Mouse (Mus musculus): ENCODE data around the gene Fam198b. TPM values are rescaled to one million over a fixed set of nuclear protein-coding genes. Genes with fewer than 3 reads are reported as not detected.

Fam198b gene
- total and polyA plus RNA-seq, 3 experiments = 1.5 to 3.1 TPM; not detected in 1

GRCm38 (mm10) chr3:79887966-79888365 is 3.6 kb downstream of the Fam198b start:
- H3K36me3 ChIP-seq (ENCODE audit: control insufficient read depth in 1 of 2, insufficient read depth in 2 of 2, low read length in 2 of 2) = peaks cover 0 to 9% of the 10 kb centered on the region in 2 experiments; a peak in 2 of 4 replicates
- no peak overlapping the region for H3K4me3 ChIP-seq (ENCODE audit: control insufficient read depth in 1 of 2, insufficient read depth in 1 of 2, low read depth in 2 of 2, low read length in 2 of 2)

GRCm38 (mm10) chr3:79897534-79898370 is 13.4 kb downstream of the Fam198b start:
- no peak overlapping the region for H3K9ac ChIP-seq (ENCODE audit: control insufficient read depth, low read depth, low read length, poor library complexity, severe bottlenecking)
- no peaks in the 10 kb centered on the region for H3K9me3 ChIP-seq (replicated peaks; ENCODE audit: insufficient read depth, low read length)
- no peaks in the 10 kb centered on the region for H3K79me2 ChIP-seq (ENCODE audit: control insufficient read depth, insufficient read depth, low read length, poor library complexity)
- H3K36me3 ChIP-seq (ENCODE audit: control insufficient read depth in 1 of 2, insufficient read depth in 2 of 2, low read length in 2 of 2) = peaks cover 0 to 10% of the 10 kb centered on the region in 2 experiments; a peak in 2 of 4 replicates
- peaks cover 3 to 8% of the 10 kb centered on the region in 2 experiments; a peak in 2 of 4 replicates for H3K4me1 ChIP-seq (ENCODE audit: control insufficient read depth in 1 of 2, insufficient read depth in 2 of 2, low read length in 2 of 2)
- no peak overlapping the region for H3K4me3 ChIP-seq (ENCODE audit: control insufficient read depth in 1 of 2, insufficient read depth in 1 of 2, low read depth in 2 of 2, low read length in 2 of 2)
- DNase-seq (ENCODE audit: low read depth, low spot score) = no peak
- H3K27me3 ChIP-seq (ENCODE audit: control insufficient read depth in 1 of 2, insufficient read depth in 2 of 2, low read length in 2 of 2) = no peaks in the 10 kb centered on the region
- no peak overlapping the region for H3K27ac ChIP-seq (ENCODE audit: control insufficient read depth, low read depth, low read length)
- TF ChIP-seq UBTF (IDR thresholded peaks at IDR 0.05; ENCODE audit: borderline replicate concordance, insufficient read depth, low read depth, low read length) (no peak), MXI1 (IDR thresholded peaks at IDR 0.05; ENCODE audit: low read depth, low read length) (no peak), ELF1 (IDR thresholded peaks at IDR 0.05; ENCODE audit: low read depth, low read length) (no peak), EP300 (IDR thresholded peaks at IDR 0.05; ENCODE audit: low read depth in 1 of 2, low read length in 2 of 2) (no peak), KAT2A (conservative IDR thresholded peaks at IDR 0.05; ENCODE audit: low read depth, low read length) (no peak), CHD2 (IDR thresholded peaks at IDR 0.05; ENCODE audit: low read length) (no peak), TBP (IDR thresholded peaks at IDR 0.05; ENCODE audit: low read depth, low read length) (no peak), E2F4 (IDR thresholded peaks at IDR 0.05; ENCODE audit: borderline replicate concordance, low read depth, low read length) (no peak), SIN3A (IDR thresholded peaks at IDR 0.05; ENCODE audit: low read length) (no peak), MYB (IDR thresholded peaks at IDR 0.05; ENCODE audit: low read depth, low read length) (no peak), HCFC1 (IDR thresholded peaks at IDR 0.05; ENCODE audit: low read depth, low read length) (no peak), ZKSCAN1 (IDR thresholded peaks at IDR 0.05; ENCODE audit: low read depth, low read length) (no peak), BHLHE40 (IDR thresholded peaks at IDR 0.05; ENCODE audit: borderline replicate concordance, low read depth, low read length) (no peak), RAD21 (IDR thresholded peaks at IDR 0.05; ENCODE audit: low read depth, low read length) (no peak)

More at GRCm38 (mm10) chr3:79887966-79888365, 3.6 kb downstream of the Fam198b start:
- Histone ChIP-seq H3K79me2 (ENCODE audit: control insufficient read depth, insufficient read depth, low read length, poor library complexity) (peaks cover 1% of the 10 kb centered on the region; the same call in 1 of the 2 replicates), H3K27ac (ENCODE audit: control insufficient read depth, low read depth, low read length) (no peak overlapping the region), H3K9me3 (replicated peaks; ENCODE audit: insufficient read depth, low read length) (no peaks in the 10 kb centered on the region), H3K27me3 (ENCODE audit: control insufficient read depth in 1 of 2, insufficient read depth in 2 of 2, low read length in 2 of 2) (no peaks in the 10 kb centered on the region), H3K9ac (ENCODE audit: control insufficient read depth, low read depth, low read length, poor library complexity, severe bottlenecking) (no peak overlapping the region), H3K4me1 (ENCODE audit: control insufficient read depth in 1 of 2, insufficient read depth in 2 of 2, low read length in 2 of 2) (peaks cover 0 to 7% of the 10 kb centered on the region in 2 experiments; a peak in 3 of 4 replicates)
- TF ChIP-seq ZKSCAN1 (IDR thresholded peaks at IDR 0.05; ENCODE audit: low read depth, low read length) = no peak
- no peak for TF ChIP-seq EP300 (IDR thresholded peaks at IDR 0.05; ENCODE audit: low read depth in 1 of 2, low read length in 2 of 2)
- TF ChIP-seq SMC3 (IDR thresholded peaks at IDR 0.05; ENCODE audit: low read depth, low read length) = no peak
- TF ChIP-seq ZMIZ1 (IDR thresholded peaks at IDR 0.05; ENCODE audit: low read depth, low read length) = no peak
- no peak for TF ChIP-seq TCF12 (IDR thresholded peaks at IDR 0.05; ENCODE audit: low read depth, low read length)
- TF ChIP-seq TBP (IDR thresholded peaks at IDR 0.05; ENCODE audit: low read depth, low read length) = no peak
- no peak for TF ChIP-seq GABPA (IDR thresholded peaks at IDR 0.05; ENCODE audit: low read depth, low read length)
- no peak for TF ChIP-seq JUND (IDR thresholded peaks at IDR 0.05; ENCODE audit: low read depth, low read length)
- no peak for TF ChIP-seq USF2 (IDR thresholded peaks at IDR 0.05; ENCODE audit: borderline replicate concordance in 1 of 2, insufficient read depth in 1 of 2, low read depth in 1 of 2, low read length in 2 of 2)
- TF ChIP-seq HCFC1 (IDR thresholded peaks at IDR 0.05; ENCODE audit: low read depth, low read length) = no peak
- no peak for TF ChIP-seq POLR2AphosphoS5 (IDR thresholded peaks at IDR 0.05; ENCODE audit: borderline replicate concordance, low read depth, low read length)
- no peak for DNase-seq (ENCODE audit: low read depth, low spot score)

Data from MEL (cell line).